Mouse (Mus musculus) left cerebral cortex, postnatal 25 days (tissue): ENCODE data around the gene Clcf1. TPM values are rescaled to one million over a fixed set of nuclear protein-coding genes. Genes with fewer than 3 reads are reported as not detected.

Experiments
- DNase-seq, 2 experiments: peaks; one replicate each; pipeline ENCODE4 v3.0.0; 2022; ENCODE audit warnings: low spot score in 2 of 2, mixed read lengths in 1 of 2
- intact Hi-C: fragments of 180-260 bp; cut with DNase I; formaldehyde crosslinking; loops from one replicate; pipeline ENCODE4 v1.15.1; 2025
- total RNA-seq, 2 experiments: library from RNA; stranded (reverse); gene quantifications; 2 replicates each; pipeline ENCODE4 v1.2.3; 2021

The Clcf1 gene
- total RNA-seq, 2 experiments from 2014 or later: 0.96 to 1.2 TPM

DNA sequence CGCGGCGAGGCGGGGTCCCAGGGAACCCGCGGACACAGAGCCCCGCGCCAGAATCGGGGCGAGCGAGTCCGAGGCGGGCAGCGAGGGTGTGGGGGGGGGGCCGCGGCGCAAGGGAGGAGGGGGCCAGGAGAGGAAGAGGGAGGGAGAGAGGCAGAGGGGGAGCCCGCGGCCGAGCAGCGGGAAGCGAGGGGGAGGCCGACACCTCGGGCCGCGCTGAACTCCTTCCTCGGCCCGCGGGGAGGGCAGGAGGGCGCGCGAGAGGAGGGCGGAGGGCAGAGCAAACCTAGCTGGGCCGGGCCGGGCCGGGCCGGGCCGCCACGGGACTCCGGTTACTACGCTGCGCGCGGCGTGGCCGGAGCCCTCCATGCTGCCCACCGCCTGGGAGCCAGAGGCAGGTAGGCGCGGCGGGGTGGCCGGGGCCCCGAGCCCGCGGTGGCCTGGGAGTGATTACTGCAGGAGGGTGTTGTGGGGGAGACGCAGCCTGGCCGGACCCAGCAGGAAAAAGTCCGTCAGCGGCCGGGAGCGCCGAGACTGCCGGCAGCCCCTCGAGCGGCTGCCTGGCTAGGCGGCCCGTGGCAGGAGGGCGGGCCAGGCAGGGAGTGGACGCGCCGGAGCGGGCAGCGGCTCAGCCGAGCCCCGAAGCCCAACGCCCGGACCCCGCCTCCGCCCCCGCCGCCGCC, 873 bp downstream of the Clcf1 start:
- intact Hi-C loops: no loop called here
- DNase-seq: no peak

DNA sequence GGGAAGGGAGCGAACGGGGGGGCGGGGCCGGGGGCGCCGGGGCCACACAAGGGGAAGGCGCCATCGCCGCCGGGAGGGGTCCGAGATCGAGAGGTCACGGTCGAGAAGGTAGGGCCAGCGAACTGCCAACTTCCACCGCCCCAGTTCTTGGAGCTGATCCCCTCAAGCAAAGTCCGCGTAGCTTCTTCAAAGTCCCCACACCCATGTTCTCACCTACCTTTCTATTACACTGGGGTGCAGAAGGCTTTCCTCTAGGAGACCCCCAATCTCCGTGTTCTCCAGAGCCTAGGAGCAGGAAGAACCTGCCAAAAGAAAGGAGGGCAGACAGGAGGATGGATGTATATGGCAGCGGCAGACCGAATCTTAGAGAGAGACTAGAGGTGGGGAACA, 1.4 kb downstream of the Clcf1 start:
- intact Hi-C loops: no loop called here
- DNase-seq: no peak

DNA sequence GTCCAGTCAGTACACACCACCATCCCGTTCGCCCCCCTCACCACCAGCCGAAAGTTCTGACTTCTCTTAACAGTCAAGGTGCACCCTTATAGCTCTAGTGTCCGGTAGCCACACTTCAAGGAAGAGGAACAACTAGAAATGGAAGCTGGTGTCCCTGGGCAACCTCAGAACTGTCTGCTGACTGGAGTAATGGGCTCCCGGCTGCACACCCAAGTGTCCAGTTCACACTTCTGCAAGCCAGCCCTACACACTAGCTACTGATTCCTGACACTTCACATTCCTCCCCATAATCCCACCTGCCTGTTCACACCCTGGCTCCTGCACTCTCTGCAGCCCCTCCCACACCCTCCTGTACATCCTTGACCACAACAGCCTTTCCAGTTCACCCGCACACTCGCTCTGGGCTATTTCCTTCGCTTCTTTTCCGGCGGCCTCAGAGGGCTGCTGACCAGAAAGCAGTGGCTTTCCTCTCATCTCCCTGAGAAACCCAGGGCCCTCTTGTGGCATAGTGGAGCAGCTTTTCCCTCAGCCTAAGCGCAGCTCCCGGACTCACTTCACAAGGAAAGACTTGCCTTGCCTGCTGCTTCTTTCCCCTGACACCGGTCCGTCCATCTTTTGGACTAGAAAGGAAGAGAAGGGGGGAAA, 2.1 kb downstream of the Clcf1 start:
- DNase-seq: peak in 1 of 2 experiments; percentile 47
- intact Hi-C loops: no loop called here

DNA sequence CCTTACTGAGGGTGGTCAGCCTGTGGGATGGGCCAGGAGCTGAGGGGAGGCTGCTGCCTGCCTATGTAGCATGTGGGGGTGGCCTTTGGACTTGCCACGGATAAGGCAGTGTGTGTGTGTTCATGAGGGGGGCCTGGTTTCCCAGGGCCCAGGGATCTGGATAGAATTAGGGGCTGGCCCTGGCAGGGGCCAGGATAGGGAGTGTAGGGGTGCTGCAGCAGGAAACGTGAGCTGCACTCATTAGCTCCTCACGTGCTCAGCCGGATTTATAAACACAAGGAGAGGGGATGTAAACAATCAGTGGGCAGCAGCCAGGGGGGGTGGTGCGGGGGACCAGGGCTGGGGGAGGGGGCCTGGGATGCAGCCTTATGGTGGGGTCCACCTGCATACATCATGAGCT, 3.1 kb downstream of the Clcf1 start:
- DNase-seq: no peak
- intact Hi-C loops: no loop called here

DNA sequence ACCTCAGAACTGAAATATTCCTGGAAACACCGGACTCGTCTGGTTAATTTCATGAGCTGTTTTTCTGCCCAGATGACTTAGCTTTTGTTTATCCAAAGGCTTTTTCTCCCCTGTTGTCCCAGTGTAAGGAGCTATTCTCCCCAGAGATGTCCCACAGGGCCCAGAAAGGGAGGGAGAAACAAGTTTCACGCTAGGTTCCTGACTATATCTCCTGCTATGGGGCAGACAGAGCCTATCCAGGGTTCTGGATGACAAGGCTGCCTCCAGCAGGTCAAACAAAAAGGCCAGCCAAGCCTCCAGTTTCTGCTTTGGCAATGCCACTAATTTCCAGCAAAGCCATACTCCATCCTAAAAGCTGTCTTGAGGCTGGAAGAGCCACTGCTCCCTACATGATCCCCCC, 3.8 kb downstream of the Clcf1 start:
- no peak for DNase-seq
- intact Hi-C loops: no loop called here

DNA sequence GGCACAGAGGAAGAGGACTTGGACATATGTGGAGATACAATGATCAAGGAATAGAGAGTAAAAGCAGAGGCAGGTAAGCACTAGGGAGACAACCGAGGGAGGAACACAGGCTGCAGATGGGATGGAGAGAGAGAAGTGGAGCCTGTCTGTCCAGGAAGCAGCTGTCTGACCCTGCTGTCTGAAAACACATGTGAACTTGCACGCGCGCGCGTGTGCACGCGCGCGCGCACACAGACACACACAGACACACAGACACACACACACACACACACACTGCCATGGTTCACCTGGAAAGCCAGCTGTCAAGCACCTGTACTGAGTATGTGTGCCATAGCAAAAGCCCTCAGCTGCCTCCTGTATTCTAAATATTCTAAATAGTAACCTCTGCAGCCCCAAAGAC, 4.3 kb downstream of the Clcf1 start:
- intact Hi-C loops: no loop called here

DNA sequence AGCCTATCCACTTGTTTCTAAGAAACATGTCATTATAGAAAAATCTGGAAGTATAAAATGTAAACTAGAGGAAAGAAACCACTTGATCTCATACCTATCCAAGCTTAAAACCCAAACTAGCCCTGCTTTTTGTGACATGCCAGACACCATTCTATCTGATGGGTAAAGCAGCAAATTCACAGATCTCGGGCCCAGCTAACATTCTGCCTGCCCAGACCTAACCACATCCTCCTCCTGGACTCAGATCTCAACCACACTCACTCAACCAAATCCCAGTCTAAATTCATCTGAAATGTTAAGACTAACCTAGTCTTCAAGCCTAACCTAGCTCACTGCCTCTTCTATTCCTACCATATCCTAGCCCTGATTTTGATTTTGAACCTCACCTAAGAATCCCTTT, 4.7 kb downstream of the Clcf1 start:
- intact Hi-C loops: no loop called here
- DNase-seq: no peak

More for the DNA sequence above, 4.3 kb downstream of the Clcf1 start:
- DNase-seq: no peak

DNA sequence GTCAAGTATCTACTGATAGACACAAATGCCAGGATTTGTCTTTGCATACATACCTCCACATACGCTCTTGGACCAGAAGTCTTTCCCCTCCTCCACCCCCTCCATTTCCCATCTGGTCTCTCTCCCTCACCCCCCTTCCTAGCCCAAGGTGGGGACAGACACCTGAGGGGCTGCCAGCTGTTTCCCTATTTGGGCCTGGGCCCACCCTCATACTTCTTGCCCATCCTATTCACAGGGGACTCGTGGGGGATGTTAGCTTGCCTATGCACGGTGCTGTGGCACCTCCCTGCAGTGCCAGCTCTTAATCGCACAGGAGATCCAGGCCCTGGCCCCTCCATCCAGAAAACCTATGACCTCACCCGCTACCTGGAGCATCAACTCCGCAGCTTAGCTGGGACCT, 5.9 kb downstream of the Clcf1 start:
- intact Hi-C loops: no loop called here
- DNase-seq: no peak

DNA sequence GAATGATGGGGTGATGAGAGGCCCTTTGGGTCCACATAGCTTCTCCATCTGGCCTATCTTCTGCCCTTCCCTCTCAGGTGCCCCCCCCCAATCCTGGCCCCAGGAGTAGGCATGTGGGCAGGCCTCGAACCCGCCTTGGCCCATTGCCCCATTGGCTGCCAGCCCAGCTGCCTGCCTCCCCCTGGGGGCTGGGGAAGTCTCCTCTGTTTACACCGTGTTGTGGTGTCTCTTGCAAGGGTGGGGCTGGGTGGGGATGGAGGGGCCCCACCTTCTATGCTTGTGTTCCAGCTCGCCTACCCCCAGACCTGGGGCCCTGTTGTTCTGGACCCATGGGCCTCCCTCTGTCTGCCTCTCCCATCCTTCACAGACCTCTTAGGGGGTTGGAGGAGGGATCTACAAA, 6.4 kb downstream of the Clcf1 start:
- intact Hi-C loops: no loop called here
- DNase-seq: no peak

DNA sequence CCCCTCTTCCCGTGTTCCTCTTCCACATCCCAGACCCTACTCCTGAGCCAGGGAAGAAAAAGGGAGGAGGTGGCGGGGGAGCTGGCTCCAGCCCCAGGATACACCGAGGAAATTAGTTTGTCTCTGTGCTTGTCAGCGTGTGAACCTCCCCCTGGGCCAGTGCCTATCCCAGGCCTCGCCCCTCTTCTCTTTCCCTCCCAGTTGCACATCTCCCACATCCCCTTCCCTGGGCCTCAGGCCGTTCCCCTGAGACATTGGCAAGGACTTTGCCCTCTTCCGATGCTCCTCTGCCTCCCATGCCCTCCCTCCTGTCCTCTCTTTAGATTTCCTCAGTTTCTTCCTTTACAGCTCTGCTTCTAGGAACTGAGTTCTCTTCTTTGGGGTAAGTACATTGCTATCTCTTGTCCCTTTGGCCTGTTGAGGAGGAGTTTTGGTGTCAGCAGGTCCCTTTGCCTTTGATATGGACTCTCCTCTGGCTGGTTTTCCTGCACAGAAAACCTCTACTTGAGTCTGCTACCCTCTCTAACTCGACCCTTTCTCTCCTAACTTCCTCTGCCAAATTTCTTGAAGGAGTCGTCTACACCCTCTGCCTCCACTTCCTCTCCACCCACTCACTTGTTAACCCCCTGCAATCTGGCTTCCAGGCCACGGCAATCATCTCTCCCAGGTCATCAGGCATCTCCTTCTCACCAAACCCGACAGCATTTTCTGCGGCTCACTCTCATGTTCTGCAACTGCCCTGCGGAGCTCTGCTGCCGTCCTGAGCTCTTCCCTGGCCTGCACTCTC, 7.1 kb downstream of the Clcf1 start:
- intact Hi-C loops: no loop called here

DNA sequence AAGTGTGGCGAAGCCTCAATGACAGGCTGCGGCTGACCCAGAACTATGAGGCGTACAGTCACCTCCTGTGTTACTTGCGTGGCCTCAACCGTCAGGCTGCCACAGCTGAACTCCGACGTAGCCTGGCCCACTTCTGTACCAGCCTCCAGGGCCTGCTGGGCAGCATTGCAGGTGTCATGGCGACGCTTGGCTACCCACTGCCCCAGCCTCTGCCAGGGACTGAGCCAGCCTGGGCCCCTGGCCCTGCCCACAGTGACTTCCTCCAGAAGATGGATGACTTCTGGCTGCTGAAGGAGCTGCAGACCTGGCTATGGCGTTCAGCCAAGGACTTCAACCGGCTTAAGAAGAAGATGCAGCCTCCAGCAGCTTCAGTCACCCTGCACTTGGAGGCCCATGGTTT, 8.1 kb downstream of the Clcf1 start:
- DNase-seq: no peak
- intact Hi-C loops: no loop called here

More for the DNA sequence above, 7.1 kb downstream of the Clcf1 start:
- DNase-seq: no peak

DNA sequence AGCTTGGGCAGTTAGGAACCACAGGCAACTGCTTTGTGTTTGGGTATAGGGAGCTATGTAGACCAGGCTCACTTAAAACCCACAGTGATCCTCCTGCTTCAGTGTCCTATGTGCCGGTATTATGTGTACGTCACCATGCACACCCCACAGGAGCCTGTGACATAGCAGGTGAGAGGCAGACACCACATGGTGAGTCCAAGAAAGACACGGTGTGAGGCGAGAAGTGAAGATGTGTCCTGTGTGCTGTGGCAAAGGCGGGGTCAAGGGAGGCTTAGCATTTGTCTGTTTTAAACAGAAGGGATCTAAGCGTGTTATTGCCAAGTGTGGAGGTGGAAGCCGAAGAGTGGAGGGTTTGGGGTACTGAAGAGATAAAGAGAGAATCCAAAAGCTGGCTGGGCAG, 12.7 kb downstream of the Clcf1 start:
- DNase-seq: no peak
- intact Hi-C loops: loop anchor here (5.0 kb wide), 3 partner anchors 99 to 209 kb away; partner anchors contain the start of genes Aip, Cdk2ap2 and Pitpnm1

DNA sequence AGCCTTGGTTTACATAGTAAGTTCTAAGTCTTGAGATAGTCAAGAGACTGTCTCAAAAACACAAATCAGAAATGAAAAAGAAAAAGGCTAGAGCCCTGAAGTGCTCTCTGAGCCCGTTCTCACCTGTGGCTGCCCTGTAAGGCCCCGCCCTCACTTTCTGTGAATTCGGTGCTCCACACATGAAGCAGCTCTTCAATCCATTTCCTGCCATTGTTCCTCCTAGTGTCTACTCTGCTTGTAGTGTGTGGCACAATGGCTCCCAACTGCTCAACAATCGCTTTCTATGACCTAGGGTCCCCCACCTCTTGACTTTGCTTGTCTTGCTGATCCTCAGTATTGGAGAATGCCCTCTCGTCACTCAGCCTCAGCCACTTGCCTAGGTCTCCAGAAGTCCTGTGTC, 13.4 kb downstream of the Clcf1 start:
- DNase-seq: no peak
- intact Hi-C loops: loop anchor here (5.0 kb wide), 3 partner anchors 100 to 210 kb away; partner anchors contain the start of genes Aip, Cdk2ap2 and Pitpnm1

DNA sequence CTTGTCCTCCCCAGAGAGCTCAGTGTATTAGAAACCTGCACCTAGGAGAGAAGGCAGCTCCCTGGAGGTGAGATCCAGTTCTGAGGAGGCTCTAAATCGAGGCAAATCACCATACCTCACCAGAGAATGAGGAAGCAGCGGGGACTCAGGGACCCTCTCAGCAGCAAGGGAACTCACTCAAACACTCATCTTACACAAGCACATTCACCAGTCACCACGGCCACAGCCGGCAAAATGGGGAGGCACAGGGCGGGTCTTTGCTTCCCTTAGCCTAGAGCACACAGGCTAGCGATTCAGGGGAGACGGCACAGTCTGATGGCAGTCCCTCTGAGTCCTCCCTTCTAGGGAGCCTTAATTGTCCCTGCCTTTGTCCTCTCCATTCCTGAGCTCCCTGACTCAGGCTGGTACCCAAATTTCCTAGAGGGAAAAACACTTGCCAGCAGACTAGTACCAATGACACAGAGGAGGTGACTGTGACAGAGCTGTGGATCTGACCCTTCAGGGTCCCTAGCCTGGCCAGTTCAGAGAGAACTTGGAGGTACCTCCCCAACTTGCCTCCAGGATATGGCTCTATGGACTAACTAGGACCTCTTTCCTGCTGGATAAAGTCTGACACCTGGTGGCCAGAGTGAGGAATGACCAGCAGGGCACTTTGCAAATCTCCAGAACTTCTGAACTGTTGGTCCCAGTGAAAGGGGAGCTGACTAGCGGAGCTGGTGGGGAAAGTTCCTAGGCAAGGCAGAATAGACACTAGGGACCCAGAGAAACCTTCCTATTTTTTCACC, 14.0 kb downstream of the Clcf1 start:
- DNase-seq: peak; percentile 70 to 84
- intact Hi-C loops: loop anchor here (1.0 to 5.0 kb wide), 5 partner anchors 21 to 211 kb away; partner anchors contain the start of genes Aip, Cdk2ap2 and Pitpnm1

DNA sequence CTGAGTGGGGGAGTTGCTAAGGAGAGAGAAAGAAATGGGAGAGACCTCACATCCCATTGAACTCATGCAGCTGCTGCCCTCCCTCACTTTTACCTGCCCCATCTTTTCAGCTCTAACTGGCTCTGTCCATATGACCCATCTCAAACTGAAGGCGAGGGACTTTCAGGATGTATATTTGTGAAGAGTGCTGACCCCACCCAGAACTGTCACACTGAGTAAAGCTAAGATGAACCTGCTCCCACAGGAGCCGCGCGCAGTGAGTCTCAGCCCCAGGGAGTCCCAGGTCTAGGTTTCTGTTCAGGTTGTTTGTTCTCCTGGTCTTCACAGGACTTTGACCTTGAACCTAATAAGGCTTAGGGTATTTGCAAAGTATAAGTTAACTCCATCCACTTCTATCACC, 14.9 kb downstream of the Clcf1 start:
- no peak for DNase-seq
- intact Hi-C loops: loop anchor here (1.0 to 5.0 kb wide), 5 partner anchors 22 to 212 kb away; partner anchors contain the start of genes Aip, Cdk2ap2 and Pitpnm1

DNA sequence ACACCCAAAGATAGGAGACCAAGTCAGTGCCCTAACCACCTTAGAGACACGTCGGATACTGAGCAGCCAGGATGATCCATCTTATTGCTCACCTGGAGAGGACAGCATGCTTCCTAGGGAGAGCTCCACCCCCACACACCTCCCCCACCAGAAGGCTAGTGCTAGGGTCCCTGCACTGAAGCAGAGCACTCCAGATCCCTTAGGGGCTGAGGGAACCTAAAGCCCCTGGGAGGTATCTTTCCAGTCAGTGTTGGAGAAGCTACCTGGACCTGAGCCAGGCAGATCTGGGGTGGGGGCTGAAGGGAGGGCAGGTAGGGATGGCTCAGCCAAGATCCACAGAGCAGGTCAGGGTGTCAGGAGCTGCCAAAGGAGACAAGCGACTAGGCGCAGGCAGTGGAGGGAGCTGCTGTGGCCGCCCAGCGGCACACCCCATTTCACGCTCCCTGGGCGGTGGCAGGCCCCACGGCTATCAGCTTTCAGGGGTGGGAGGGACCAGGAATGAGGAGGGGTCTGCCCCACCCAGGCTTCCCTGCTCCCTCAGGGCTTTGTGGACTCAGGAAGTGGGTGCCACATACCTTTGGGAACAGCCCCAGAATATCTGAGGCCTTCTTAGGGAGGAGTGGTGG, 15.5 kb downstream of the Clcf1 start:
- no peak for DNase-seq
- intact Hi-C loops: loop anchor here (5.0 kb wide), 4 partner anchors 102 to 282 kb away; partner anchors contain the start of genes Aip, Cdk2ap2 and Pitpnm1

DNA sequence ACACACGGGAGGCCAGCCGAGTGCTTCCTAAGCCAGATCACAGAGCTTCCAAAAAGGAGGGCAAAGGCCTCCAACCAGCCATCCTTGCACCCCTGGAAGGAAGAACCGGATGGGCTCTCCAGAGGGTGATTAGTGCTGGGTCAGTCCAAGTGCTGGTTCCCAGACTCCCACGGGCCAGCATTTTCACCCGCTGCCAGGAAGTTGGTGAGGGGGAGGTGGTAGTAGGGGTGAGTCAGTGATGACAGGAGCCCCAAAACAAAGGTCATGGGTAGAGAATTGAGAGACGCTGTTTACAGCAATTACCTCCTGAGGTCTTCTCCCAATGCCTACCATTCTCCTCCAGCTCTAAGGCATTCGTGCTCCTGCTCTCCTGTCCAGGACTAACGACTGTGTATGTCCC, 16.4 kb downstream of the Clcf1 start:
- intact Hi-C loops: loop anchor here (5.0 kb wide), 1 partner anchor 283 kb away; no protein-coding TSS in a partner anchor
- DNase-seq: peak in 1 of 2 experiments; percentile 15

DNA sequence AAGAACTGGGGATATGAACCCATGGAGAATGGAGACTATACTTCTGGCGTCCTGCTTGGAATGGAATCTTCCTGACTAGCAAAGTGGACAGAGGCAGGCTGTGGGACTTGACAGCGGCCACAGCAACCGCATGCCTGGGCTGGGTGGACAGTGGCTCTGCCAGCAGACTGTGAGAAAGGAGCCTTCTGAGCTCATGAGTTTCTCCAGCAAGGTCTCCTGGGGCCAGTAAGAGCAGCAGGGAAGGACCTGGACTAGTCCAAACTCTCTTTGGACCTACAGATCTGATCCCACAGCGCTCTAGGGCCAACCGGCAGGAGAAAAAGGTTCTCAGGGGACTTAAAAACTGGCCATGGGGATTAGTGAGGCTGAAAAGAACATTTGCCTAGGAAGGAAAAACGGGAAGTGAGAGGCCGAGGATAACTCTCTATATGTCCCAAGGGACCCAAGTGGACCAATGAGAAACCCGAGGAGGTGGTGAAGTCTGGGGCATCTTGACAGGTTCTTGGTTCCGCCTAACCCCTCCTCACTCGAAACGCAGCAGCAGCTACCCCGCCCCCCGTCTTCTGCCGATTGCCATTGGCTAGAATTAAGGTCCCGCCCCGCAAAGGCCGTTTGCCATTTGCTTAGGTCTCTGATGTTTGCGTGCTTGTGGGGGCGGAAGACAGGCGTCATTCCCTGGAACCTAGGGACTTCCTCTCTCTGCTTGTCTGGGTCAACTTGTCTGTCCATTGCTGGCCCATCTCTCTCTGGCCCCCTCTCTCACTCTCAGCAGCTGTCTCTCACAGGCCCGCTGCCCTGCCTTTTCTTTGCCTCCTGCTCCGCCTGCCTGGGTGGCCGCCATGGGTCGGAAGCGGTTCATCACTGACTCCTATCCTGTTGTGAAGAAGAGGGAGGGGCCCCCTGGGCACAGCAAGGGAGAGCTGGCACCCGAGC, 17.5 kb downstream of the Clcf1 start, which contains the start of gene Pold4:
Pold4 (plus strand) TSS at position 647 of the 933 bp plus-strand sequence.
- intact Hi-C loops: loop anchor here (5.0 kb wide), 1 partner anchor 284 kb away; no protein-coding TSS in a partner anchor
- DNase-seq: peak; percentile 95 to 99
